Mouse (Mus musculus) hindbrain, embryonic 12.5 days (tissue): ENCODE measurements at regions not wholly inside any gene's neighbourhood (a gene's known extent, or its start where the extent isn't known, plus 50 kb on each side); places are given as distances from the start of the nearest gene placed in this dataset.

Experiments
- ATAC-seq: fragments of 200-750 bp; cut with Nextera tagmentation; 2 replicates; pipeline ENCODE4 v1.8.0; 2017; ENCODE audit warnings: moderate TSS enrichment; ENCODE audit not compliant: low FRiP score
- H3K27ac ChIP-seq: fragments of 300-500 bp; sonication (generic); 2 replicates; pipeline ENCODE4 v1.5.1; 2016; ENCODE audit warnings: mild to moderate bottlenecking
- H3K27me3 ChIP-seq: fragments of 300-500 bp; sonication (generic); 2 replicates; pipeline ENCODE4 v1.6.1; 2016; ENCODE audit warnings: mild to moderate bottlenecking
- H3K36me3 ChIP-seq: fragments of 300-500 bp; sonication (generic); 2 replicates; pipeline ENCODE4 v1.6.1; 2016; ENCODE audit warnings: mild to moderate bottlenecking
- H3K4me1 ChIP-seq: fragments of 300-500 bp; sonication (generic); 2 replicates; pipeline ENCODE4 v1.6.1; 2016
- H3K4me2 ChIP-seq: fragments of 300-500 bp; sonication (generic); replicated peaks from 2 replicates; pipeline ENCODE4 v1.6.1; 2016; ENCODE audit warnings: mild to moderate bottlenecking
- H3K4me3 ChIP-seq: fragments of 300-500 bp; sonication (generic); 2 replicates; pipeline ENCODE4 v1.5.1; 2016; ENCODE audit warnings: mild to moderate bottlenecking
- H3K9ac ChIP-seq: fragments of 300-500 bp; sonication (generic); 2 replicates; pipeline ENCODE4 v1.6.1; 2016; ENCODE audit warnings: mild to moderate bottlenecking, moderate library complexity
- H3K9me3 ChIP-seq: fragments of 300-500 bp; sonication (generic); replicated peaks from 2 replicates; pipeline ENCODE4 v1.6.1; 2016; ENCODE audit warnings: mild to moderate bottlenecking
- WGBS: fragments of 180-500 bp; shearing (Covaris S2); methylation state at CpG from one replicate; pipeline ENCODE4 v1.1.7; 2016; 5-methylcytosine and 5-hydroxymethylcytosine counted together

DNA sequence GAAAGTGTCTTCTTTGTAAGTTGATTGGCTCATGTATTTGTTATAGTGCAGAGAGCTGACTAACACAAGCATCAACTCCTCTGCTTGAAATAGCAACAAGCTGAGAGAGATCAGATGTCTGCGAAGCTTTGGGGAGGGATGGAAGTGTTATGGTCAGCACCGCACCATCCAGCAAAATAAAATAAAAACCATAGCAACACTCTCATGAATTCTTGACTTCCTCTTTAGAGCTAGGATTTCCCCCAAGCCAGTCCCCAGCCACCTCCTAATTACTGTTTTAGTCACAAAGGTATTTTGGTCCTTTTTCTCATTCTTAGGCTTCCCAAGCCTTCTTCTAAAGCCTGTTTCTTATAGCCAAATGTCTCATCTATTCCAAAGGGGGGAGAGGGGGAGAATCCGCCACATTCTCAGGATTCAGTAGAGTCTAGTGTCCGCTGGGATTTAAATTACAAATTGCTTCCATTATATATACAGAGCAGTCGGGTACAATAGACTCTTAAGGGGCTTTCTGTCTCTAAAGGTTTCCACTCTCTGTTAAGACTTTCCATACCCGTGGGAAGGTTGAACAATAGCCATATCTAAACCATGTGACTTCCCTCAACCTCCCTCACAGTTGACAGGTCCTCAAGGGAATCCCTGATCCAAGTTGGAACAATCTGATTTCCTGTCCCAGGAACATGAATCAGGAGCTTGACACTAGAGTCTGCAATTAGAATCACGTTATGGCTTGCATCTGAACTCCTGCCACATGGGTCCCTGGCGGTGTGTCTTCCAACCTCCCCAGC lies 386.7 kb downstream of the Rapgef2 start:
- H3K27ac ChIP-seq: no peak overlapping the region
- H3K4me2 ChIP-seq: no peak overlapping the region
- H3K4me3 ChIP-seq: no peak overlapping the region
- 52% methylated on average over 8 of the region's 8 CpGs for WGBS
- peak; percentile 14; the same call in 1 of the 2 replicates for ATAC-seq
- H3K9me3 ChIP-seq: no peaks in the 10 kb centered on the region
- H3K4me1 ChIP-seq: peaks cover 16% of the 10 kb centered on the region
- H3K9ac ChIP-seq: no peak overlapping the region
- H3K36me3 ChIP-seq: no peaks in the 10 kb centered on the region
- no peaks in the 10 kb centered on the region for H3K27me3 ChIP-seq

DNA sequence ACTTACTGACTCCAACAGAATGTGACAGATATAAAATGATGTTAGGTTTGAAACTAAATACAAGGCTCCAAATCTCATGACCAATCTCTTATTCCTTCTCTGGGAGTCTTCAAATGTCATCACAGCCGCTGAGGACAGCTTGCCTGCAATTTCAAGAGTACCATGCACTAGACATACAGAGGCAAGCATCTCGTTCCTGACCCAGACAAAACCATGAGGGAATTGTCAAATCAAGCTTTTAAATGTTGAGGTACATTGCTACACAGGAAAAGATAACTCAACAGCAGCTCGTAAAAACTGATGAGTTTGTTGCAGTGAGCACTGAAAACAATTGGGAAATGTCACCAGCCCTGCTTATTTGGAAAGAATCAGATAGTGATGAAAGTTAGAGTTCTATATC lies 397.0 kb downstream of the Rapgef2 start:
- no peak overlapping the region for H3K9ac ChIP-seq
- H3K4me1 ChIP-seq: no peaks in the 10 kb centered on the region
- H3K9me3 ChIP-seq: no peaks in the 10 kb centered on the region
- H3K36me3 ChIP-seq: no peaks in the 10 kb centered on the region
- no peak overlapping the region for H3K4me2 ChIP-seq
- no peak overlapping the region for H3K27ac ChIP-seq
- no peak overlapping the region for H3K4me3 ChIP-seq
- no peak for ATAC-seq
- no peaks in the 10 kb centered on the region for H3K27me3 ChIP-seq
- WGBS: 81% methylated on average over 3 of the region's 3 CpGs

DNA sequence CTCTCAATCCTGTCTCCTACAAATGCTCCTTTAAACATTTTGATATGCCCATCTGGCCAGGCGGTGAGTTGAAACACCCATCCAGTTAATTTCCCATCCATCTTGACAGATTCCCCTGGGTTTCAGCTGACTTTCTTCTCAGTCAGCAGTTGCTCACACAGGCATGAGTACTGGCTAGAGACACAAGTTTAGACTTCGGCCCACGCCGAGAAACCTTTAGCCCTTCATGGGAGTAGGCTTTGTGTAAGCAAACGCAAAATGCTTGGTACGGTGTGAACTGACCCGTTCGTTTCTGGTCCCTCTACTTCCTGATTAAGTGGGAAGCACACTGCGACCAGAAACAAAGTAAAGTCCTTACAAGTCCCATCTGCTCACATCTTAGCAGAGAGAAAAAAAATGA lies 401.6 kb downstream of the Rapgef2 start:
- H3K4me1 ChIP-seq: no peaks in the 10 kb centered on the region
- H3K4me3 ChIP-seq: no peak overlapping the region
- no peak overlapping the region for H3K27ac ChIP-seq
- no peak overlapping the region for H3K4me2 ChIP-seq
- no peak overlapping the region for H3K9ac ChIP-seq
- H3K9me3 ChIP-seq: no peaks in the 10 kb centered on the region
- no peaks in the 10 kb centered on the region for H3K27me3 ChIP-seq
- no peak for ATAC-seq
- 69% methylated on average over 9 of the region's 9 CpGs for WGBS
- no peaks in the 10 kb centered on the region for H3K36me3 ChIP-seq

DNA sequence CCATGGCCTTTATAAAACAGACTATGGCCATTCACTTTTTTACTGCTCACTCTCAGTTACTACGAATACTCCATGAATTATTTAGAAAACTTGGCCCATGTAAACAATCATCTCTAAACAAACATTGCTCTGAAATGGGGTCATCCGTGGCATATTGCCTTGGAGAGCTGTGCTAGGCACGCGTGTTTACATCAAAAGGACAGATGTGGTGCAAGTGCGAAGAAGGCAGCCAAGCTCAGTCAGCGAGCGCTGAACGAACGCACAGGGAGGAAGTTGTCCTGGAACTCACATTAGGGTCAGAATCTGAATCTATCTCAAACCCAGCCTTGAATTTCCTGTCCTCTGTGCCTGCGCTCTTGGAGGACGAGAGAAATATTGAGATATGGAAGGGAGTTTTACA lies 402.3 kb downstream of the Rapgef2 start:
- Histone ChIP-seq H3K27me3 (no peaks in the 10 kb centered on the region), H3K4me2 (no peak overlapping the region), H3K4me3 (no peak overlapping the region), H3K9me3 (no peaks in the 10 kb centered on the region), H3K36me3 (no peaks in the 10 kb centered on the region), H3K4me1 (no peaks in the 10 kb centered on the region), H3K9ac (no peak overlapping the region), H3K27ac (no peak overlapping the region)
- WGBS: 86% methylated on average over 11 of the region's 11 CpGs
- no peak for ATAC-seq

- no peak overlapping the region for H3K4me3 ChIP-seq
- H3K4me2 ChIP-seq: no peak overlapping the region
- H3K9me3 ChIP-seq: no peaks in the 10 kb centered on the region
- no peaks in the 10 kb centered on the region for H3K36me3 ChIP-seq
- H3K27ac ChIP-seq: no peak overlapping the region
- ATAC-seq: no peak
- no peaks in the 10 kb centered on the region for H3K4me1 ChIP-seq
- 90% methylated on average over 13 of the region's 13 CpGs for WGBS
- no peak overlapping the region for H3K9ac ChIP-seq
- H3K27me3 ChIP-seq: no peaks in the 10 kb centered on the region
These were observed 406.2 kb downstream of the Rapgef2 start for GRCm38 (mm10) chr3:78880072-78880471.

DNA sequence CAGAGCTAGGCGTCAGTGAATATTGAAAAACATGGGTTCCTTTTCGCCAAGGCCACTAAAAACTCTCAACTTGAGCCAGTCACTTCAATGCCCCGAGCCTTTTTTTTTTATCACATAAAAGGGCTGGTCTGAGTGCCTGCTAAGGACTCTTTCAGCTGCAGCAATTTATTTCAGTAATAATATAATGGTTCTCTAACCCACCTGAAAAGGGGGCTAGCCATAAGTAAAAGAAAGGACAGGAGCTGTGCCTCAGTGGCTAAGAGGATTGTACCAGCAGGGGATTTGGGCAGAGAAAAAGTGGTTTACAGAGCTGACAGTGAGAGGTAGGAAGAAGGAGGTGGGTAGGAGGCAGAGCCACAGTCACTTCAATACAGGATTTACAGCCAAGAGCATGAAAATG lies 409.0 kb downstream of the Rapgef2 start:
- Histone ChIP-seq H3K36me3 (no peaks in the 10 kb centered on the region), H3K9me3 (no peaks in the 10 kb centered on the region), H3K4me1 (no peaks in the 10 kb centered on the region), H3K27ac (no peak overlapping the region), H3K27me3 (no peaks in the 10 kb centered on the region), H3K4me2 (no peak overlapping the region), H3K4me3 (no peak overlapping the region), H3K9ac (no peak overlapping the region)
- WGBS: 70% methylated on average over 3 of the region's 3 CpGs
- no peak for ATAC-seq

DNA sequence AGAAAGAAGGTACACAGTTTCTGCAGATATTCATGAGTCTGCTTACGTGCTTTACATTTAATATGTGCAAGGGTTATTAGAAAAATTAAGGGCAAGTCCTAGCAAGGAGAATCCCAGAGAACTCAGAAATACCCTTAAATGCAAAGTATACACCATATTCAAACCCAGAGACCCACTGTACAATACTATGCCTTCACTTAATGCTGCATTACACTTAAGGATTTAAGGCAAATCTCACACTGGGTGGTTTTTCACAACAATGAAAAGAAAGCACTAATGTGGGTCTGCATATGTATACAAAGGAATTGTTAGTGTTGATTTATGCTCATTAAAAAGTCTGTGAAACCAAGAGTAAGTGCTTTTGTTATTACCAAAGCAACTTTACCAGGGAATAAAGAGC lies 419.4 kb downstream of the Rapgef2 start:
- H3K27ac ChIP-seq: no peak overlapping the region
- H3K4me1 ChIP-seq: no peaks in the 10 kb centered on the region
- H3K4me3 ChIP-seq: no peak overlapping the region
- H3K9ac ChIP-seq: no peak overlapping the region
- H3K27me3 ChIP-seq: no peaks in the 10 kb centered on the region
- WGBS: 69% methylated on average over 1 of the region's 1 CpGs
- no peaks in the 10 kb centered on the region for H3K9me3 ChIP-seq
- ATAC-seq: no peak
- H3K36me3 ChIP-seq: no peaks in the 10 kb centered on the region
- no peak overlapping the region for H3K4me2 ChIP-seq

DNA sequence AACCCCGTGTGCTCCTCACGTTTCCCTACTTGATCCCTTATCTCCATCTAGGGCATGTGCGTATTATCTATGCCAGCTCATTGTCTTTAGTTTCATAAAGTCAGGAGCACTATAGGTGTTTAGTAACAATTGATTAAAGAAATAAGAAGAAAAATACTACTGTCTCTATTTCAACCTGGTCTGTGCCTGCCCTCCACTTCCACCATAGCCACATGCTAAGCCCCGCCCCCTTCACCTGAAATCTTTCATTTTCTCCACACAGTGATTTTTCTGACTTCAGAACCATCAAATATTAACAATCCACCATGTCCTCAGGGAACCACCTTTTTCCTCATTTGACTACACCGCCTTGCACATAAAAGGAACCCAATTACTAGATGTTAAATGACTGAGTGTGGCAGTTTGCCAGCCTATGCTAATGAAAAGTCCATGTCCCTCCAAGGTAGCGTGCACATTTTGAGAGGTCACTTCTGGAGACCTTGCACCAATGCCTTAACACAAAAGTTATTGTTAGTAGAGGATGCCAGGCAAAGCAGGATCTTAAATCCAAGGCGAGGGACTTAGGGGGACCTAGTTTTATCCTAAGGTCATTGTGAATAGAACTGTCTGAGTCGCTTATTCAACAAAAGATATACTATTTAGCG lies 420.1 kb downstream of the Rapgef2 start:
- Histone ChIP-seq H3K4me1 (no peaks in the 10 kb centered on the region), H3K27ac (no peak overlapping the region), H3K36me3 (no peaks in the 10 kb centered on the region), H3K4me2 (no peak overlapping the region), H3K9ac (no peak overlapping the region), H3K4me3 (no peak overlapping the region), H3K27me3 (no peaks in the 10 kb centered on the region), H3K9me3 (no peaks in the 10 kb centered on the region)
- WGBS: 66% methylated on average over 9 of the region's 9 CpGs
- peak; percentile 60; the same call in 1 of the 2 replicates for ATAC-seq

DNA sequence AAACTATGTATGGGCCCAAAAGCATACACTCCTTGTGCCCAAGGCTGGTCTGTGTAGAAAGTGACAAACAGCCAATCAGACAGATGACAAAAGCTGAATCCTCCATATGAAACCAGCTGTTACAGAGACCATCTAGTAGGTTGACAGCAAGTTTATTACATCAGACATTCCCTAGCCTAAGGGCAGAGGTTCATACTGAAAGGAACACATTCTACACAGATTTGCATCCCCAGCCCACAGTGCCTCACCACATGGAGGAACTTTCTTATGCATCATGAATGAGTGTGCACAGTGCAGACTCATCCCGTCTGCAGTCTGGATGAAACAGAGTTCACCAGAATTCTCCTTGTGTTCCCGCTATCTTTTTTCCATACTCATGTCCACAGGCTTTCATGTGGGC lies 423.3 kb downstream of the Rapgef2 start:
- no peak for ATAC-seq
- H3K4me3 ChIP-seq: no peak overlapping the region
- H3K27me3 ChIP-seq: no peaks in the 10 kb centered on the region
- H3K36me3 ChIP-seq: no peaks in the 10 kb centered on the region
- no peak overlapping the region for H3K4me2 ChIP-seq
- H3K9me3 ChIP-seq: no peaks in the 10 kb centered on the region
- H3K27ac ChIP-seq: no peak overlapping the region
- no peaks in the 10 kb centered on the region for H3K4me1 ChIP-seq
- WGBS: 90% methylated on average over 2 of the region's 2 CpGs
- no peak overlapping the region for H3K9ac ChIP-seq

DNA sequence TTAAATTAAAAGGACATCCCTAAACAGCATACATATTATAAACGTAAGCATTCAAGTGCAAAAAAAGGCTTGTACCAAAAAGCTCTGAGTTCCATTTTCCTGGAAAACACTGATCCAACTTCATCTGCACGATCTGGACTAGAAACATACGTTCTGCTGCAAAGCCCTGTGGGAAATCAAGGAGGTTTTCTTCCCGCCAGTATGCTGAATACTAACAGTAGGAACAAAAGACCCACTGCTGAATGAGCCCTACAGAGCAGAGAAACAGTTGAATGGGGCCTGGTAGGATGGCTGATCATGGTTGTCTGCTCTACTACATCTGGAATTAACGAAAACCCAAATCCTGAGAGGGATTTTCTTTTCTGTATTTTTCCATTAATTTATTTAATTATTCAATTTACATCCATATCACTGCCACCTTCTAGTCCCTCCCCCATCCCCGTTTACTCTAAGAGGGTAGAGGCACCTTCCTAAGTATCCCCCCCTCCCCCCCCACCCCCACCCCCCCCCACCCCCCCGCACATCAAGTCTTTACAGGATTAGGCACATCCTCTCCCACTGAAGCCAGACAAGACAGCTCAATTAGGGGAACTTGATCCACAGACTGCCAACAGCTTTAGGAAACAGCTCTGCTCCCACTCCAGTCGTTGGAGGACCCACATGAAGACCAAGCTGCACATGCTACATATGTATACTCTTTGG lies 439.5 kb downstream of the Rapgef2 start:
- Histone ChIP-seq H3K27me3 (no peaks in the 10 kb centered on the region), H3K9ac (no peak overlapping the region), H3K27ac (no peak overlapping the region), H3K9me3 (no peaks in the 10 kb centered on the region), H3K4me3 (no peak overlapping the region), H3K4me2 (no peak overlapping the region), H3K36me3 (no peaks in the 10 kb centered on the region), H3K4me1 (no peaks in the 10 kb centered on the region)
- 56% methylated on average over 7 of the region's 8 CpGs for WGBS
- no peak for ATAC-seq

GRCm38 (mm10) chr3:78841173-78841572 lies 445.1 kb downstream of the Rapgef2 start:
- H3K4me1 ChIP-seq: no peaks in the 10 kb centered on the region
- no peak overlapping the region for H3K4me3 ChIP-seq
- H3K27me3 ChIP-seq: no peaks in the 10 kb centered on the region
- H3K4me2 ChIP-seq: no peak overlapping the region
- no peak overlapping the region for H3K27ac ChIP-seq
- H3K9me3 ChIP-seq: no peaks in the 10 kb centered on the region
- H3K9ac ChIP-seq: no peak overlapping the region
- no peak for ATAC-seq
- no peaks in the 10 kb centered on the region for H3K36me3 ChIP-seq
- WGBS: 80% methylated on average over 4 of the region's 4 CpGs

- Histone ChIP-seq H3K4me1 (no peaks in the 10 kb centered on the region), H3K4me3 (no peak overlapping the region), H3K4me2 (no peak overlapping the region), H3K27me3 (no peaks in the 10 kb centered on the region), H3K27ac (no peak overlapping the region), H3K9ac (no peak overlapping the region), H3K36me3 (no peaks in the 10 kb centered on the region), H3K9me3 (no peaks in the 10 kb centered on the region)
- ATAC-seq: no peak
- 58% methylated on average over 5 of the region's 5 CpGs for WGBS
These were observed 449.5 kb downstream of the Rapgef2 start for GRCm38 (mm10) chr3:78836824-78837223.
